18 mouse cellular contexts compared by ENCODE assay signal in the genomic region with DNA sequence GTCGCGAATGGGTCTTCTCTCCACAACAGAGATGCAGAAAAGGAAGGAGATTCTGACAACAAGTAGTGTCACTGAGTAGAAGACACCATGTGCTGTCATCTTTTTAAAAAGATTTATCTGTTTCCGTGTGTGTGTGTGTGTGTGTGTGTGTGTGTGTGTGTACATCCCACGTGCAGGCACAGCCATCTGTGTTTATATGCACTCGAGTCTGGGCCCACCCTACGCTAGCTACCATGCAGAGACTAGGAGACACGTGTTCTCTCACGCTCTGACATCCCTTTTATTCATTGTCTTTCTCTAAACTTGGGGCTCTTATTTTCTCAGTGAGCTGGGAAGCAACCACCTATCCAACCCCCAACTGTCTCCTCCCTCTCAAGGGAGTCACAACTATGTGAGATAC.
"Had no signal": no experiment of that assay in that cellular context is flagged by ENCODE, and none has a peak within 500 bp of the region (broad histone marks: within the 10 kb centered on the region; RNA-seq: fewer than 3 reads in every experiment).

No protein-coding gene starts in this region.

- H3K9ac ChIP-seq: liver, embryonic 15.5 days; neural tube, embryonic 15.5 days had no signal

- H3K4me1 ChIP-seq: limb, embryonic 10.5 days; liver, embryonic 15.5 days; midbrain, embryonic 10.5 days; neural tube, embryonic 15.5 days had no signal

- ATAC-seq: hindbrain, embryonic 16.5 days; inflammation-experienced regulatory T-cells, adult 6 months; intestine, postnatal 0 days; lung, postnatal 0 days had no signal

- H3K27me3 ChIP-seq: liver, embryonic 15.5 days; neural tube, embryonic 15.5 days had no signal

- H3K4me2 ChIP-seq: liver, embryonic 11.5 days; liver, embryonic 15.5 days; neural tube, embryonic 15.5 days had no signal

- H3K27ac ChIP-seq: limb, embryonic 10.5 days; liver, embryonic 15.5 days; midbrain, embryonic 10.5 days; neural tube, embryonic 15.5 days had no signal

- H3K4me3 ChIP-seq: limb, embryonic 10.5 days; liver, embryonic 15.5 days; midbrain, embryonic 10.5 days; myocyte; neural tube, embryonic 15.5 days had no signal

- DNase-seq: kidney, adult 8-10 months; kidney, postnatal 25 days; lung, adult 2 months; lung, postnatal 4 days; midbrain, embryonic 14.5 days; right cerebral cortex, postnatal 14 days; thymus, adult 18-20 months; thymus, postnatal 25 days had no signal

- H3K9me3 ChIP-seq: limb, embryonic 10.5 days; liver, embryonic 15.5 days; midbrain, embryonic 10.5 days; neural tube, embryonic 15.5 days had no signal
